Mouse (Mus musculus) thymus, postnatal 14 days (tissue): ENCODE results near the gene Mdm2.

Source experiments
- DNase-seq: peaks from one replicate; pipeline ENCODE4 v3.0.0; 2021

Mdm2 gene

GRCm38 (mm10) chr10:117666361-117666760 is 44.2 kb downstream of the Mdm2 start:
- no peak for DNase-seq

- no peak for DNase-seq
These were observed 44.9 kb downstream of the Mdm2 start for GRCm38 (mm10) chr10:117665376-117666275.

- DNase-seq: no peak
These were observed 45.7 kb downstream of the Mdm2 start for GRCm38 (mm10) chr10:117664926-117665209.

- no peak for DNase-seq
These were observed 46.2 kb downstream of the Mdm2 start for GRCm38 (mm10) chr10:117664208-117664925.

DNA sequence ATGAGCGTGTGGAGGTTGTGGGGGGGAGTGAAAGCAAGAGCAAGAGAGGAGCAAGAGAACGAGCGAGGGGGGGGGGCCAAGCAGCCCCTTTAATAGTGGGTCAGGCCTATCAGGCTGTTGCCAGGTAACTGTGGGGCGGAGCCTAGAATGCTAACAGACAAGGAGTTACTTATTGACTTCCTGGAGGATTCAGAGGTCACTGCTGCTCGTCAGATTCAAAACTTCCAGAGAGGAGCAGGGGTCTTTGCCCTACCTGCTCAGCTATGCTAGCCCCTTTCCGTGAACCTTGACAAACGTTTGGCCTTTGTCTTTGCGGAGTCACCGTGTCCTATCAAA is 46.7 kb downstream of the Mdm2 start:
- DNase-seq: no peak

- no peak for DNase-seq
These were observed 47.3 kb downstream of the Mdm2 start for GRCm38 (mm10) chr10:117663056-117663864.

- DNase-seq: no peak
These were observed 48.1 kb downstream of the Mdm2 start for GRCm38 (mm10) chr10:117662316-117663055.

- DNase-seq: peak; percentile 72
These were observed 50.7 kb downstream of the Mdm2 start for GRCm38 (mm10) chr10:117659819-117660218.

DNA sequence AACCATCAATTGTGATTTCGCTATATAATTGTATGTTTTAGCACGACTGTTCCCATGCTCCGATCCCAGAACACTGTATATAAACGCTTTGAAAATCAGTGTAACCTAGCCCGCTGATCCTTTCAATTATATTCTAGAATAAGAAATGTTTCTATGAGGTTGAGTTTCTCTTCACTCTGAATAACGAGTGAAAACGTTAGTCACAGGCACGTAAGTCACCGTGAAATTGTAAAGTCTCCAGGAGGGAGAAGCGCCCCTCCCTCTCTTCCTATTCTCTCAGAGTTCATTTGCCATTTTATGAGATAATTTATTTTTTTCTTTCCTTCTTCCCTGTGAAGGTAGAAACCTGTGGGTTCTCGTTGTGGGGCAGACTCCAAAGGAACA is 51.1 kb downstream of the Mdm2 start:
- no peak for DNase-seq

GRCm38 (mm10) chr10:117658522-117659429 is 51.8 kb downstream of the Mdm2 start:
- no peak for DNase-seq

DNA sequence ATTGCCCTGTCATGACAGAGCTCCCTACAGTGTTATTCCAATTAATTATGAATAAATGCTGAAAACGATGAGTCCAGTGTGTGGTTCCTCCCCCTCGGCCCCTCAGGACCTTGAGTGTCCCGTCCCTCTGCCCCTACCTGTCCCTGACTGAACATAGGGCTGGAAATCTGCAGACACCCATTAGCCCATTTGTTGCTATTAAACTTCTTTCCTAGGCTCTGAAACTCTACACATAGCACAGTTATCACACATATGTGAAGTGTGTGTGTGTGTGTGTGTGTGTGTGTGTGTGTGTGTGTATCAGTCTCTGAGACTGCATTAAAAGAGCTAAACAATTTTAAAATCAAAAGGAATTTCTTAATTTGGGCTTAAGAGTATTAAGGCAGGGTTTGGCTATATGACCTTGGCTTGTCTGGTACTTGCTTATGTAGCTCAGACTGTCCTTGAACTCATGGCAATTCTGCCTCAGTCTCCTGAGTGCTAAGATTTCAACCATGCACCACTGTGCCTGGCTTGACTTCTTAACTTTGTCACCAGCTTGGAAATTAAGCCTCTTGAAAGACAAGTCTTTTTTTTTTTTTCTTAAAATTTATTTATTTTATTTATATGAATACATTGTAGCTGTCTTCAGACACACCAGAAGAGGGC is 52.8 kb downstream of the Mdm2 start:
- DNase-seq: no peak

DNA sequence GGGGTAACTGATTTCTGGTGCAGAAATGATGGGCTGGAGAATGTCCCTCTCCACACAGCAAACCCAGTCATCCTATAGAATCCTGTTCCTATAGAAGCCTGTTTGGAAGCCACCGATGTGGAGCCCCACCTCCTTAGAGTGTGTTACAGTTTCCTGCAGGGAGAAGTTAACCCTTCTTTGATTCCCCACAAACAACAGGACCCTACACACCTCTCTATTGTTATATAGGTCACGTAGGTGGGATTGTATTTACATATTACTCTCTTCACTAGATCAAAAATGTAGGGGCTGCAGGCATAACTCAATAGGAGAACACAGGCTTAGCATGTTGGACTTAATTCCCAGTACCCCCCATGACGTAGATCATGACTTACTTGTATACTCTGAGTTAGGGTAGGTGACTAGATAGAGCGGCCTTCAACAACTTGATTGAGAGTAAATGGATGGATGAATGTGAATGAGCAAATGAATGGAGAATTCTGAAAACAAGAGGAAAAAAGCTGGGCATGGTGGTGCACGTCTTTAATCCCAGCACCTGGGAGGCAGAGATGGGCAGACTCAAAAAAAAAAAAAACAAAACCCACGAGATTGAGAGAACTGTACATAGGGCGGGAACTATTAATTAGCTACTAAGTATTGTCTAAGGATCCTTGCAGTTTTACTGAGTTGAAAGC is 53.4 kb downstream of the Mdm2 start:
- DNase-seq: no peak

- DNase-seq: no peak
These were observed 53.9 kb downstream of the Mdm2 start for GRCm38 (mm10) chr10:117656662-117656962.

DNA sequence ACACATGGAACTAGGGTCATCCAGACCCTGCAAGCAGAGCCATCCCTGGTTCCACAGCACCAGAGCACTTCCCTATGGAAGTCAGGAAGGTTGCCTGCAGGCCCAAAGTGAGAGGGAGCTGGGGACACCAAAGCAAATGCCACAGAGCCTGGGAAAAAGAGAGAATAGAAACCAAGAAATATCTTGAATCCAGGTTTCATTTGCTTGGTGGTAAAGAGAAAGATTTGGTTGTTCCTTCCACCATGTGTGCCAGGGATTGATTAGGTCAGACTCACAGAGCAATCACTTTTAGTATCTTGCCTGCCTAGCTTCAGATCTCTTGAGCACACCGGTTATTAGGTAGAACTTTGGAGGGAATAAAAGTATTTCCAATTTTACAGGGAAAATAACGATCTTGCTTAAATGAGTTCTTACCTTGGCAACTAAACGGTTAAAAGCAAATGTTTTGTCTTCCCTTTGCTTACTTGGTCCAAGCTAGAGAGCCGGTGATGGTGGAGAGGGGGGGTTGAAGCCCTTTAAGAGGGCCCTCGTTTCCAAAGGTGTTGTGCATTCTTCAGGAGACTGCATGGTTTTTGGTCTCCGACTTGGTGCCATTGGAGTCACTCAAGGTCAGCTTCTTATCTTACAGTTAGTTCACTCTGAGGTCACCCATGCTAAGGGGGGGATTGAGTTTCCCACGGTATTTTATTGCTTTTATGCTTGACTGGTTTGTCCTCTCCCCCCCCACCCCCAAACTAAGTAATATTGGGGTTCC is 54.5 kb downstream of the Mdm2 start:
- no peak for DNase-seq

GRCm38 (mm10) chr10:117655460-117655859 is 55.1 kb downstream of the Mdm2 start:
- no peak for DNase-seq

GRCm38 (mm10) chr10:117654576-117655123 is 55.9 kb downstream of the Mdm2 start:
- DNase-seq: no peak

GRCm38 (mm10) chr10:117653779-117654173 is 56.8 kb downstream of the Mdm2 start:
- DNase-seq: no peak

GRCm38 (mm10) chr10:117652930-117653778 is 57.4 kb downstream of the Mdm2 start:
- DNase-seq: no peak

GRCm38 (mm10) chr10:117652378-117652774 is 58.2 kb downstream of the Mdm2 start:
- no peak for DNase-seq
